Mouse (Mus musculus) neutrophil, adult 59 days (primary cell): Measurements from ENCODE around the gene Msantd1. TPM values are rescaled to one million over a fixed set of nuclear protein-coding genes. Genes with fewer than 3 reads are reported as not detected.

Experiments used
- total RNA-seq, 2 experiments: library from RNA; stranded (reverse); gene quantifications; 1 replicate in 1 of 2; 2 replicates in 1 of 2; pipeline ENCODE4 v1.2.4; 2023

Msantd1 gene
- under 1 TPM; 0.44 to 0.51 TPM for total RNA-seq

GRCm38 (mm10) chr5:34907910-34908725, at the start of gene Msantd1:
TSS of gene Msantd1 (plus strand) at chr5:34908012.

DNA sequence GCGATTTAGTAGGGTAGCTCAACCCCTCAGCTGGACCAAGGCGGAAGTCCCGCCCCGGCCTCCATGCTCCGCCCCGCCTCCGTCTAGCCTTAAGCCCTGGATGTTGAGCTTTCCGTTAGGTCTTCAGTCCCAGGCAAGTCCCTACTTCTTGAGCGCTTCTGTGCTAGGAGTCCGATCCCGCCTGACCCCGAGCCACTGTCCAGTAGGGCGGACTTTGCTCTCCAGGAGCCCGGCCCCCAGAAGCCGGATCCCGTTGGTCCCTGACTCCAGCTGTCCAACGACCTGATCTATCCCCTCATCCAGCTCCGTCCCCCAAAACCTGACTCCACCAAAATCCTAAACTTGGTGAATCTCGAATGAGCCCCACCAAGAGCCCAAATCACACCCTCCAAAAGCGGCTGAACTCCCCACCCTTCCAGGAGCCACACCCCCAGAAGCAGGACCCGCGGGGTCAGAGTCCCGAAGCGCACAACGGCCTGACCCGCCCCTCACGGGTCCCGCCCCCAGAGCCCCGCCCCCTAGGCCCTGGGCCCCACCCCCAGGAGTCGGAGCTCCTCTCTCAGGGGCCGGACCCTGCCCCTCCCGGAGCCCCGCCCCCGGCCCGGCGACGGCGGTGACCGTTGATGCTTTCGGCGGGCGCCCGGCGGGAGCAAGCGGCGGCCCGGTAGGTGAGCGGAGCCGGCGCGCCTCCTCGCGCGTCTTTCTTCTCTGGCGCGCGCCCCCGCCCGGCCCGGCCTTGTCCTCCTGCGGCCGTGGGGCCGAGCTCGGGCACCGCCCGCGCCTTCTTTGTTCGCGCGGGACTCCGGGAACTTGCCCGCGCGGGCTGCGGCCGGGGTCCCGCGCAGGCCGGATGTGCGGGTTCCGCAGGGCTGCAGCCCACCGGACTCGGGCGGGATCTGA, 41.3 kb downstream of the Msantd1 start, which contains the start of gene Rgs12:
Gene Rgs12, plus strand, starts transcription at position 585 of the 900 bp plus-strand sequence.

Other genes starting within 250 kb of the Msantd1 start
- gene Nop14, start 247.9 kb upstream of the Msantd1 start, total RNA-seq: 1 to 10 TPM; 6.6 to 8.1 TPM
- gene Grk4, start 247.6 kb upstream of the Msantd1 start, total RNA-seq: 1 to 10 TPM; 4.0 to 5.5 TPM
- gene Htt, start 146.3 kb upstream of the Msantd1 start, total RNA-seq: 10 to 100 TPM; 23.5 to 25.6 TPM
- 10 to 100 TPM in 1 of 2 experiments, 1 to 10 TPM in 1; 10.0 to 15.8 TPM for gene Rgs12, start 41.4 kb downstream of the Msantd1 start, total RNA-seq
- gene Hgfac, start 133.5 kb downstream of the Msantd1 start, total RNA-seq: under 1 TPM in 1 of 2 experiments, not detected in 1; 0.51 TPM
- not detected for gene Dok7, start 148.8 kb downstream of the Msantd1 start, total RNA-seq
- gene Lrpap1, start 197.8 kb downstream of the Msantd1 start, total RNA-seq: 10 to 100 TPM; 32.7 to 52.1 TPM